Mouse (Mus musculus): ENCODE data around the gene Ccdc116. TPM values are rescaled to one million over a fixed set of nuclear protein-coding genes. Genes with fewer than 3 reads are reported as not detected.
A peak's percentile ranks its signal among the peaks of the same experiment; 100 is the strongest.

Ccdc116 gene
- polyA plus RNA-seq, 1 experiment from 2014 or later, result 0.31 TPM

DNA sequence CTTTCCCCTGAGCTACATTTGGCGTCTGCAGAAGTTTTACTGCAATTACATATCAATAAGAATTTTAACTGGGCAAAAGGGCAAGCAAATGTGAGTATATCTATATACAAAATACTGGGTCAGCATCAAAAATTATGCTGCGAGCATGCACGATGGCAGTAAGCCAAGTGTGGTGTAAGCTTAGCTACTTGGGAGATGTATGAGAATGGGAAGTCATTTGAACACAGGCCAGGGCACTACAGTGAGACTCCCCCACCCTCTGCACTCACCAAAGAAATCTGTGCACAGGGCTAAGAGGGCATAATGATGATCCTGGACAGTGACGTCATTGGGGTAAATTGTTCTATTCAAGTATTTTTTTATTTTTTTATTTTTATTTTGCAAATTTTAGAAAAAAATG lies 42.4 kb downstream of the Ccdc116 start:
- Histone ChIP-seq H3K4me3 (ENCODE audit: low read length) (no peak overlapping the region), H3K36me3 (ENCODE audit: insufficient read depth, low read length) (peaks cover 38% of the 10 kb centered on the region), H3K9me3 (ENCODE audit: low read length) (no peaks in the 10 kb centered on the region), H3K27ac (ENCODE audit: low read length) (no peak overlapping the region), H3K4me2 (replicated peaks; ENCODE audit: low read depth, low read length) (no peak overlapping the region), H3K9ac (replicated peaks; ENCODE audit: low read length) (no peak overlapping the region), H3K27me3 (ENCODE audit: insufficient read depth, low read length) (no peaks in the 10 kb centered on the region), H3K4me1 (ENCODE audit: insufficient read depth, low read length) (peaks cover 9% of the 10 kb centered on the region)
- 68% methylated on average over 4 of the region's 4 CpGs for WGBS
- ATAC-seq (ENCODE audit: low FRiP score, low TSS enrichment), result no peak

- Histone ChIP-seq H3K27ac (ENCODE audit: low read length) (no peak overlapping the region), H3K36me3 (ENCODE audit: insufficient read depth, low read length) (peaks cover 48% of the 10 kb centered on the region)
Measured at GRCm38 (mm10) chr16:17102630-17103220, 44.3 kb downstream of the Ccdc116 start.

GRCm38 (mm10) chr16:17096938-17097337 lies 50.1 kb downstream of the Ccdc116 start:
- H3K4me2 ChIP-seq (replicated peaks; ENCODE audit: low read depth, low read length), result no peak overlapping the region
- no peak for ATAC-seq (ENCODE audit: low FRiP score, low TSS enrichment)
- WGBS, result 92% methylated on average over 3 of the region's 3 CpGs

More at GRCm38 (mm10) chr16:17102630-17103220, 44.3 kb downstream of the Ccdc116 start:
- WGBS, result 60% methylated on average over 7 of the region's 7 CpGs
- Histone ChIP-seq H3K4me3 (ENCODE audit: low read length) (no peak overlapping the region), H3K9ac (replicated peaks; ENCODE audit: low read length) (no peak overlapping the region), H3K4me2 (replicated peaks; ENCODE audit: low read depth, low read length) (no peak overlapping the region), H3K4me1 (ENCODE audit: insufficient read depth, low read length) (peaks cover 8% of the 10 kb centered on the region; the same call in 1 of the 2 replicates), H3K27me3 (ENCODE audit: insufficient read depth, low read length) (no peaks in the 10 kb centered on the region), H3K9me3 (ENCODE audit: low read length) (no peaks in the 10 kb centered on the region)
- no peak for ATAC-seq (ENCODE audit: low FRiP score, low TSS enrichment)

More at GRCm38 (mm10) chr16:17096938-17097337, 50.1 kb downstream of the Ccdc116 start:
- no peaks in the 10 kb centered on the region for H3K4me1 ChIP-seq (ENCODE audit: insufficient read depth, low read length)
- no peak overlapping the region for H3K4me3 ChIP-seq (ENCODE audit: low read length)
- peaks cover 79% of the 10 kb centered on the region for H3K36me3 ChIP-seq (ENCODE audit: insufficient read depth, low read length)
- H3K27ac ChIP-seq (ENCODE audit: low read length), result no peak overlapping the region
- H3K9me3 ChIP-seq (ENCODE audit: low read length), result no peaks in the 10 kb centered on the region
- H3K27me3 ChIP-seq (ENCODE audit: insufficient read depth, low read length), result no peaks in the 10 kb centered on the region
- H3K9ac ChIP-seq (replicated peaks; ENCODE audit: low read length), result no peak overlapping the region

MicroRNAs encoded within 50 kb of the gene (microRNA counts, 519-probe panel; counts per million panel counts)
- microRNA mmu-miR-130b, result 4,353 counts per million, percentile 92 among the panel's probes with 10 or more counts
- microRNA mmu-miR-301b, result 3,033 counts per million, percentile 71 among the panel's probes with 10 or more counts

Small RNA genes lying within 50 kb of the gene (microRNA-seq; reads per million reads assigned to microRNA genes)
- 6,486 reads per million, percentile 93 among the genes with 10 or more reads in this experiment for gene Mir130b
- 64.8 reads per million, percentile 51 among the genes with 10 or more reads in this experiment for gene Mir301b

Other genes starting within 250 kb of the Ccdc116 start
- gene Mapk1, start 163.8 kb downstream of the Ccdc116 start, polyA plus RNA-seq (2015; fragmentation: Nextera tagmentation; extraction: Ambion mirVana), result 171 and 172 TPM in 2 replicates
- 43.2 and 44.8 TPM in 2 replicates for gene Ypel1, start 77.5 kb downstream of the Ccdc116 start, polyA plus RNA-seq (2015; fragmentation: Nextera tagmentation; extraction: Ambion mirVana)
- 150 and 161 TPM in 2 replicates for gene Ppil2, start 36.0 kb downstream of the Ccdc116 start, polyA plus RNA-seq (2015; fragmentation: Nextera tagmentation; extraction: Ambion mirVana)
- gene 2610318N02Rik, start 22.1 kb downstream of the Ccdc116 start, polyA plus RNA-seq (2015; fragmentation: Nextera tagmentation; extraction: Ambion mirVana), result 57.5 and 60.6 TPM in 2 replicates
- gene Sdf2l1, start 14.8 kb downstream of the Ccdc116 start, polyA plus RNA-seq (2015; fragmentation: Nextera tagmentation; extraction: Ambion mirVana), result 95.5 and 105 TPM in 2 replicates
- gene Ydjc, start 2.6 kb downstream of the Ccdc116 start, polyA plus RNA-seq (2015; fragmentation: Nextera tagmentation; extraction: Ambion mirVana), result 7.2 and 7.8 TPM in 2 replicates
- gene Ube2l3, start 55.4 kb upstream of the Ccdc116 start, polyA plus RNA-seq (2015; fragmentation: Nextera tagmentation; extraction: Ambion mirVana), result 332 and 350 TPM in 2 replicates
- 0.36 and 0.51 TPM in 2 replicates for gene Rimbp3, start 61.4 kb upstream of the Ccdc116 start, polyA plus RNA-seq (2015; fragmentation: Nextera tagmentation; extraction: Ambion mirVana)
- 4.9 and 5.4 TPM in 2 replicates for gene Hic2, start 86.3 kb upstream of the Ccdc116 start, polyA plus RNA-seq (2015; fragmentation: Nextera tagmentation; extraction: Ambion mirVana)
- gene Tmem191c, start 128.8 kb upstream of the Ccdc116 start, polyA plus RNA-seq (2015; fragmentation: Nextera tagmentation; extraction: Ambion mirVana), result 19.2 and 19.4 TPM in 2 replicates
- gene Serpind1, start 184.1 kb upstream of the Ccdc116 start, polyA plus RNA-seq (2015; fragmentation: Nextera tagmentation; extraction: Ambion mirVana), result 0.69 and 0.89 TPM in 2 replicates